Mouse (Mus musculus) kidney, adult 2 months (tissue): ENCODE measurements around the gene Usp54.

Experiments used
- CTCF ChIP-seq: fragments of 200-500 bp; conservative IDR thresholded peaks from 2 replicates; pipeline ENCODE4 v1.5.1; 2011; ENCODE audit warnings: low read depth, mild to moderate bottlenecking, control low read depth, low read length, moderate library complexity, mixed read lengths; ENCODE audit not compliant: insufficient read depth, insufficient read length
- POLR2A ChIP-seq: fragments of 200-500 bp; IDR thresholded peaks from one replicate; pipeline ENCODE4 v1.6.1; 2011; ENCODE audit warnings: low read depth, low read length, control low read depth

DNA sequence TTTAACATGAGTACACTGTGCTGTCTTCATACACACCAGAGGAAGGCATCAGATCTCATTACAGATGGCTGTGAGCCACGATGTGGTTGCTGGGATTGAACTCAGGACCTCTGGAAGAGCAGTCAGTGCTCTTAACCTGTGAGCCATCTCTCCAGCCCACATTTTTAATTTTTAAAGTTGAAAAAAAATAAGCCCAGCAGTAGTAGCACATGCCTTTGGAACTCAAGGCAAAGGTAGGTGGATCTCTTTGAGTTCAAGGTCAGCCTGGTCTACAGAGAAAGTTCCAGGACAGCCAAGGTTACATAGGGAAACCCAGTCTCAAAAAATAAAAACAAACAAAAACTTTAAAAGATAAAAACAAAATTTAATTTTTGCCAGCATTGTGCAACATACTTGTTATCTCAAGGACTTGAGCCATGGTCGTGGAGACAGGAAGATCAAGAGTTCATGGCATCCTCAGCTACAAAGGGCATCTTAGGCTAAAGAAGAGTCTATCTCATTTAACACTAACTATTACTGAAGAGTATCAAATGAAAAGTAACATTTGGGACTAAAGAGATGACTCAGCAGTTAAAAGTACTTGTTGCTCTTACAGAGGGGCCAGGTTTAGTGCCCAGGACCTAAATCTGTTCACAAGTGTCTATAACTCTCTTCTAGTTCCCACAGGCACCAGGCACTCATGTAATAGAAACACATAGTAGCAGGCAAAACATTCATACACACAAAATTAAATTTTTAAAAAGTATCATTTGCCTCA lies 2.9 kb downstream of the Usp54 start:
- TF ChIP-seq POLR2A (no peak), CTCF (no peak)
